Mouse (Mus musculus) testis, adult 2 months (tissue): ENCODE results near the gene Cmss1. TPM values are rescaled to one million over a fixed set of nuclear protein-coding genes. Genes with fewer than 3 reads are reported as not detected.

Source experiments
- H3K27ac ChIP-seq: fragments of 200-500 bp; 2 replicates; pipeline ENCODE4 v1.5.1; 2012; ENCODE audit warnings: low read depth, low read length; ENCODE audit not compliant: control insufficient read depth, insufficient read depth
- H3K27me3 ChIP-seq: fragments of 200-500 bp; 2 replicates; pipeline ENCODE4 v1.6.1; 2012; ENCODE audit warnings: mild to moderate bottlenecking, low read length, moderate library complexity; ENCODE audit not compliant: control insufficient read depth, insufficient read depth
- H3K36me3 ChIP-seq: fragments of 200-500 bp; 2 replicates; pipeline ENCODE4 v1.6.1; 2012; ENCODE audit warnings: mild to moderate bottlenecking, low read length; ENCODE audit not compliant: control insufficient read depth, insufficient read depth
- H3K4me1 ChIP-seq: fragments of 200-500 bp; 2 replicates; pipeline ENCODE4 v1.6.1; 2012; ENCODE audit warnings: low read length; ENCODE audit not compliant: control insufficient read depth, insufficient read depth
- H3K4me3 ChIP-seq: fragments of 200-500 bp; 2 replicates; pipeline ENCODE4 v1.5.1; 2012; ENCODE audit warnings: low read depth, mild to moderate bottlenecking, low read length, moderate library complexity, mixed read lengths; ENCODE audit not compliant: control insufficient read depth
- CTCF ChIP-seq: fragments of 200-500 bp; IDR thresholded peaks from 2 replicates; pipeline ENCODE4 v1.5.1; 2012; ENCODE audit warnings: low read depth, mild to moderate bottlenecking, inconsistent platforms, low read length, moderate library complexity; ENCODE audit not compliant: control insufficient read depth, insufficient read depth, insufficient replicate concordance
- POLR2A ChIP-seq: fragments of 200-500 bp; IDR thresholded peaks from 2 replicates; pipeline ENCODE4 v1.6.1; 2012; ENCODE audit warnings: low read depth, mild to moderate bottlenecking, inconsistent platforms, low read length, moderate library complexity; ENCODE audit not compliant: control insufficient read depth
- polyA plus RNA-seq: library from polyadenylated mRNA; depleted of rRNA; stranded (reverse); fragments of >200 nt; gene quantifications from 2 replicates; pipeline ENCODE4 v1.2.3, GENCODE M21; 2012

Cmss1 gene
- polyA plus RNA-seq, 1 experiment = 45.3 TPM

GRCm38 (mm10) chr16:57549061-57550037 is 57.3 kb downstream of the Cmss1 start:
- peak overlapping the region; percentile 91 for H3K27ac ChIP-seq
- H3K36me3 ChIP-seq = no peaks in the 10 kb centered on the region
- H3K4me3 ChIP-seq = peak overlapping the region; percentile 93
- no peaks in the 10 kb centered on the region for H3K27me3 ChIP-seq
- H3K4me1 ChIP-seq = peaks cover 5% of the 10 kb centered on the region
- TF ChIP-seq CTCF (no peak), POLR2A (peak; percentile 54; the same call in 1 of the 2 replicates)

- Histone ChIP-seq H3K4me1 (peaks cover 5% of the 10 kb centered on the region), H3K27ac (peak overlapping the region; percentile 74; the same call in 1 of the 2 replicates), H3K36me3 (no peaks in the 10 kb centered on the region), H3K27me3 (no peaks in the 10 kb centered on the region), H3K4me3 (peak overlapping the region; percentile 93)
- no peak for TF ChIP-seq POLR2A
- TF ChIP-seq CTCF = no peak
Observed at GRCm38 (mm10) chr16:57548608-57549007, 58.1 kb downstream of the Cmss1 start.

GRCm38 (mm10) chr16:57546355-57546754 is 60.3 kb downstream of the Cmss1 start:
- Histone ChIP-seq H3K36me3 (no peaks in the 10 kb centered on the region), H3K27ac (no peak overlapping the region), H3K4me1 (peaks cover 5% of the 10 kb centered on the region), H3K27me3 (no peaks in the 10 kb centered on the region), H3K4me3 (no peak overlapping the region)
- TF ChIP-seq CTCF (no peak), POLR2A (no peak)

GRCm38 (mm10) chr16:57544441-57544840 is 62.2 kb downstream of the Cmss1 start:
- H3K27ac ChIP-seq = no peak overlapping the region

GRCm38 (mm10) chr16:57543243-57543642 is 63.4 kb downstream of the Cmss1 start:
- Histone ChIP-seq H3K4me1 (no peaks in the 10 kb centered on the region), H3K27ac (no peak overlapping the region), H3K4me3 (no peak overlapping the region), H3K27me3 (no peaks in the 10 kb centered on the region), H3K36me3 (no peaks in the 10 kb centered on the region)
- no peak for TF ChIP-seq CTCF
- no peak for TF ChIP-seq POLR2A

More at GRCm38 (mm10) chr16:57544441-57544840, 62.2 kb downstream of the Cmss1 start:
- Histone ChIP-seq H3K4me1 (peaks cover 5% of the 10 kb centered on the region), H3K27me3 (no peaks in the 10 kb centered on the region), H3K4me3 (no peak overlapping the region), H3K36me3 (no peaks in the 10 kb centered on the region)
- TF ChIP-seq CTCF = no peak
- no peak for TF ChIP-seq POLR2A

DNA sequence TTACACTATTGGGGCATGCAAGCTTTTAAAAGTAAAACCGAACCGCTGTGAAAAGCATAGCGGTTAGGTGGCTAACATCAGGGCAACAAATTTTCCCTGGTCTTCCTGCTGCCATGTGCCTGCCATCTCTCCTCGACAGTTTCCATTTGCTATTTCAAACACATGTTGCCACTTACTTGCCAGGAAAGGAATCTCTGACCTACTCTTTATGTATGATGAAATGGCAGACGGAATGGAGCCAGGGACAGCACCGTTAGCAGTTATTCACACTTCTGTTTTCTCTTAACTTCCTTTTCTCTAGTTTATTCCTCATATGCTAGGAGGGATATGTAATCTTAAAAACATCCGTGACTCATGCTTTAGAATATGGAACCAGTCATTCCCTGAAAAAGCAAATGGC is 70.2 kb downstream of the Cmss1 start:
- H3K4me1 ChIP-seq = no peaks in the 10 kb centered on the region
- no peaks in the 10 kb centered on the region for H3K27me3 ChIP-seq
- TF ChIP-seq POLR2A = no peak
- TF ChIP-seq CTCF = no peak
- no peak overlapping the region for H3K27ac ChIP-seq
- no peaks in the 10 kb centered on the region for H3K36me3 ChIP-seq
- H3K4me3 ChIP-seq = no peak overlapping the region

DNA sequence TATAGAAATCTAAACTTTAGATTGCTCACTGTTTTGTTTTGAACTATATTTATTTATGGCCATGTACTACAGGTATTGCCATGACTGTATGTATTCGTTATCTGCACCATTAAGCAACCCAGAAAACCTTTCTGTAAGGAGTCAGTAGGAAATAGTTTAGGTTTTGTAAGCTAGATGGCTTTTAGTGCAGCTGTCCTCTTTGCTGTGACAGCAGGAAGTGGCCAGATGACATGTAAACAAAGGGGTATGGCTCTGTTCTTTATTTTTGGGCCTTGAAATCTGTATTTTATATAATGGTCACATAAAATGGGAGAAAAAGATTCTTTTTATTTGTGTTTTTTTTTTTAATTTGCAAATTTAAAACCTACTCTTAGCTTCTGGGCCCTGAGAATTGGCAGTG is 71.9 kb downstream of the Cmss1 start:
- Histone ChIP-seq H3K4me3 (no peak overlapping the region), H3K36me3 (no peaks in the 10 kb centered on the region), H3K27ac (no peak overlapping the region), H3K4me1 (no peaks in the 10 kb centered on the region), H3K27me3 (no peaks in the 10 kb centered on the region)
- TF ChIP-seq CTCF (no peak), POLR2A (no peak)

- Histone ChIP-seq H3K4me1 (no peaks in the 10 kb centered on the region), H3K27me3 (no peaks in the 10 kb centered on the region)
- TF ChIP-seq POLR2A (no peak), CTCF (no peak)
Observed at GRCm38 (mm10) chr16:57534365-57534764, 72.3 kb downstream of the Cmss1 start.

More at GRCm38 (mm10) chr16:57534365-57534764, 72.3 kb downstream of the Cmss1 start:
- no peak overlapping the region for H3K4me3 ChIP-seq
- no peak overlapping the region for H3K27ac ChIP-seq
- H3K36me3 ChIP-seq = no peaks in the 10 kb centered on the region
